Mouse (Mus musculus): ENCODE results near the gene 6030445D17Rik. TPM values are rescaled to one million over a fixed set of nuclear protein-coding genes. Genes with fewer than 3 reads are reported as not detected.

Gene 6030445D17Rik
- polyA plus RNA-seq (2014; fragmentation: Nextera tagmentation; extraction: Ambion mirVana), result 0.16 and 0.54 TPM in 2 replicates

DNA sequence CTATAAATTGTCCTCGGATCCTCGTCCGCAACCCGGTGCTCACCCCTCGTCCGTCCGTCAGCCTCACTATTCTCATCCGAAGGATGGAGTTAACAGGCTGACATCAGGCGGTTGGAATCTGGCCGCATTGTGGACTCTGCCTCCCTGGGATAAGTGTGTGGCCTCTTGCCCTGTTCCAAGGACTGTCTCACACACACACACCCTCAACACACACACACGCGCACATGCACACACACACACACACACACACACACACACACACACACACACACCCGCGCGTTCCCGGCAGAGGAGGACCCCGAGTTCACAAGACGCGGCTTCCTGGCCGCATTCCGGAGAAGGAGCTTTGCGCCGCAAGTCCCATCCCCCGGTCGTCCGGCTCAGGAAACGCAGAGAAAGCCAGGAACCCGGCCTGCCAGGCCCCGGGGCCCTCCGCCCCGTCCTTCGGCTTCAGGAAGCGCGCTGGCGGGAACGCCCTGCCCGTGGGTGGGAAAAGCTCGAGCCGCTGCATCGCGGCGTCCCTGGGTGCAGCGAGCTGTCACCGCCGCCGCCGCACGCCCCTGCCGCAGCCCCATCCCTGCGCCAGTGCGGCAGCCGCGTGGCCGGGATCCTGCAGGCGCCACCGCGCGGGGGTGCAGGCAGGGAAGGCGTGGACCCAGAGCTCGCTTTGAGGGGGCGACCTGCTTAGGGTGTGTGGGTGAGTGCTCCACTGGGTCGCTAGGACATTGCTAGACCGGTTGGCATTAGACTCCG, at the start of gene 6030445D17Rik:
TSS of gene 6030445D17Rik (plus strand) at position 165 of the 753 bp plus-strand sequence.
- H3K4me1 ChIP-seq (ENCODE audit: control insufficient read depth, insufficient read depth, low read length), result peaks cover 5% of the 10 kb centered on the region; the same call in 1 of the 2 replicates
- peak within 1 kb of the TSS; percentile 92 for H3K4me2 ChIP-seq (replicated peaks; ENCODE audit: low read depth, low read length)
- peak within 1 kb of the TSS; percentile 52; the same call in 1 of the 2 replicates for H3K27ac ChIP-seq (ENCODE audit: low read depth, low read length)
- H3K9me3 ChIP-seq (ENCODE audit: control insufficient read depth, low read length), result no peaks in the 10 kb centered on the region
- peaks cover 5% of the 10 kb centered on the region; the same call in 1 of the 2 replicates for H3K27me3 ChIP-seq (ENCODE audit: control insufficient read depth, insufficient read depth, low read length)
- peak; percentile 78 for ATAC-seq (ENCODE audit: low FRiP score, low TSS enrichment)
- H3K4me3 ChIP-seq (ENCODE audit: low read length), result peak within 1 kb of the TSS; percentile 55
- H3K9ac ChIP-seq (ENCODE audit: low read depth, low read length), result peak within 1 kb of the TSS; percentile 72
- H3K36me3 ChIP-seq (ENCODE audit: control insufficient read depth, insufficient read depth, low read length), result no peaks in the 10 kb centered on the region
- under 1% methylated on average over 64 of the region's 64 CpGs for WGBS

DNA sequence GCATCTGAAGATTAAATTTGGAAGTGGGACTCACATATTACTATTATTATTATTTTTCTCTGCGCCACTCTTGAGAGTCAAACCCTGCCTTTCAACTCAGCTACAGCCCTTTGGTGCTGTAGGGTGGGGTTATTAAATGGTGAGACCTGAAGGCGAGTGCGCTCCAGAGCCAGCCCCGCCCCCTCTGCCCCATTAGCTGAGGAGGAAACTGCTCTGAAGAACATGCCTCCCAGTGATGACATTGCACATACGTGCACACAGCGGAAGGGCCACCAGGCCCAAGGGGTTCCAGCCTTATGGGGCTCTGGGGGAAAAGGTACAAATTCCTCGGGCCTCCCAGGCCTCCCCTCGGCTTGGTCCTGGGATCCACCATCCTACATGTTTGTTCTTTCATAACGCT, 46.6 kb upstream of the 6030445D17Rik start:
- Histone ChIP-seq H3K9me3 (ENCODE audit: control insufficient read depth, low read length) (no peaks in the 10 kb centered on the region), H3K4me2 (replicated peaks; ENCODE audit: low read depth, low read length) (no peak overlapping the region), H3K36me3 (ENCODE audit: control insufficient read depth, insufficient read depth, low read length) (no peaks in the 10 kb centered on the region), H3K4me1 (ENCODE audit: control insufficient read depth, insufficient read depth, low read length) (peaks cover 6% of the 10 kb centered on the region; the same call in 1 of the 2 replicates), H3K27ac (ENCODE audit: low read depth, low read length) (no peak overlapping the region), H3K9ac (ENCODE audit: low read depth, low read length) (no peak overlapping the region), H3K27me3 (ENCODE audit: control insufficient read depth, insufficient read depth, low read length) (no peaks in the 10 kb centered on the region), H3K4me3 (ENCODE audit: low read length) (no peak overlapping the region)
- WGBS, result 80% methylated on average over 9 of the region's 9 CpGs
- ATAC-seq (ENCODE audit: low FRiP score, low TSS enrichment), result no peak

- no peak overlapping the region for H3K27ac ChIP-seq (ENCODE audit: low read depth, low read length)
- no peak overlapping the region for H3K4me3 ChIP-seq (ENCODE audit: low read length)
- no peaks in the 10 kb centered on the region for H3K36me3 ChIP-seq (ENCODE audit: control insufficient read depth, insufficient read depth, low read length)
- 17% methylated on average over 11 of the region's 11 CpGs for WGBS
- H3K27me3 ChIP-seq (ENCODE audit: control insufficient read depth, insufficient read depth, low read length), result peaks cover 14% of the 10 kb centered on the region
- ATAC-seq (ENCODE audit: low FRiP score, low TSS enrichment), result peak; percentile 40; the same call in 1 of the 2 replicates
- H3K4me1 ChIP-seq (ENCODE audit: control insufficient read depth, insufficient read depth, low read length), result peaks cover 10% of the 10 kb centered on the region
- no peaks in the 10 kb centered on the region for H3K9me3 ChIP-seq (ENCODE audit: control insufficient read depth, low read length)
- no peak overlapping the region for H3K9ac ChIP-seq (ENCODE audit: low read depth, low read length)
- no peak overlapping the region for H3K4me2 ChIP-seq (replicated peaks; ENCODE audit: low read depth, low read length)
Measured at GRCm38 (mm10) chr4:136418962-136419361, 43.1 kb upstream of the 6030445D17Rik start.

- no peak overlapping the region for H3K27ac ChIP-seq (ENCODE audit: low read depth, low read length)
- H3K9me3 ChIP-seq (ENCODE audit: control insufficient read depth, low read length), result no peaks in the 10 kb centered on the region
- H3K4me1 ChIP-seq (ENCODE audit: control insufficient read depth, insufficient read depth, low read length), result peaks cover 10% of the 10 kb centered on the region
- 51% methylated on average over 6 of the region's 6 CpGs for WGBS
- H3K36me3 ChIP-seq (ENCODE audit: control insufficient read depth, insufficient read depth, low read length), result no peaks in the 10 kb centered on the region
- no peak overlapping the region for H3K4me3 ChIP-seq (ENCODE audit: low read length)
- no peak overlapping the region for H3K9ac ChIP-seq (ENCODE audit: low read depth, low read length)
- ATAC-seq (ENCODE audit: low FRiP score, low TSS enrichment), result no peak
- no peak overlapping the region for H3K4me2 ChIP-seq (replicated peaks; ENCODE audit: low read depth, low read length)
- H3K27me3 ChIP-seq (ENCODE audit: control insufficient read depth, insufficient read depth, low read length), result peaks cover 18% of the 10 kb centered on the region
Measured at GRCm38 (mm10) chr4:136419386-136419785, 42.7 kb upstream of the 6030445D17Rik start.

- WGBS, result 71% methylated on average over 9 of the region's 9 CpGs
- H3K36me3 ChIP-seq (ENCODE audit: control insufficient read depth, insufficient read depth, low read length), result no peaks in the 10 kb centered on the region
- H3K4me3 ChIP-seq (ENCODE audit: low read length), result peak within 1 kb of the TSS; percentile 54
- peaks cover 10% of the 10 kb centered on the region for H3K4me1 ChIP-seq (ENCODE audit: control insufficient read depth, insufficient read depth, low read length)
- no peaks in the 10 kb centered on the region for H3K9me3 ChIP-seq (ENCODE audit: control insufficient read depth, low read length)
- peak within 1 kb of the TSS; percentile 55 for H3K9ac ChIP-seq (ENCODE audit: low read depth, low read length)
- H3K27ac ChIP-seq (ENCODE audit: low read depth, low read length), result no peak within 1 kb of the TSS
- H3K4me2 ChIP-seq (replicated peaks; ENCODE audit: low read depth, low read length), result peak within 1 kb of the TSS; percentile 97
- peaks cover 30% of the 10 kb centered on the region for H3K27me3 ChIP-seq (ENCODE audit: control insufficient read depth, insufficient read depth, low read length)
- no peak for ATAC-seq (ENCODE audit: low FRiP score, low TSS enrichment)
Measured at GRCm38 (mm10) chr4:136423224-136423623, 38.8 kb upstream of the 6030445D17Rik start, which contains the start of gene Htr1d. Gene Htr1d, plus strand, starts transcription at chr4:136423524.

- H3K36me3 ChIP-seq (ENCODE audit: control insufficient read depth, insufficient read depth, low read length), result no peaks in the 10 kb centered on the region
- H3K9ac ChIP-seq (ENCODE audit: low read depth, low read length), result peak overlapping the region; percentile 55
- 1% methylated on average over 68 of the region's 70 CpGs for WGBS
- H3K9me3 ChIP-seq (ENCODE audit: control insufficient read depth, low read length), result no peaks in the 10 kb centered on the region
- H3K27me3 ChIP-seq (ENCODE audit: control insufficient read depth, insufficient read depth, low read length), result peaks cover 30% of the 10 kb centered on the region
- ATAC-seq (ENCODE audit: low FRiP score, low TSS enrichment), result peak; percentile 55
- peak overlapping the region; percentile 54 for H3K4me3 ChIP-seq (ENCODE audit: low read length)
- H3K4me2 ChIP-seq (replicated peaks; ENCODE audit: low read depth, low read length), result peak overlapping the region; percentile 97
- peaks cover 5% of the 10 kb centered on the region; the same call in 1 of the 2 replicates for H3K4me1 ChIP-seq (ENCODE audit: control insufficient read depth, insufficient read depth, low read length)
- no peak overlapping the region for H3K27ac ChIP-seq (ENCODE audit: low read depth, low read length)
Measured at GRCm38 (mm10) chr4:136424120-136424999, 37.7 kb upstream of the 6030445D17Rik start.

- WGBS, result 2% methylated on average over 15 of the region's 15 CpGs
- peaks cover 30% of the 10 kb centered on the region for H3K27me3 ChIP-seq (ENCODE audit: control insufficient read depth, insufficient read depth, low read length)
Measured at GRCm38 (mm10) chr4:136425000-136425288, 37.1 kb upstream of the 6030445D17Rik start.

GRCm38 (mm10) chr4:136430609-136431375, 31.3 kb upstream of the 6030445D17Rik start:
- Histone ChIP-seq H3K4me2 (replicated peaks; ENCODE audit: low read depth, low read length) (no peak overlapping the region), H3K36me3 (ENCODE audit: control insufficient read depth, insufficient read depth, low read length) (no peaks in the 10 kb centered on the region), H3K27me3 (ENCODE audit: control insufficient read depth, insufficient read depth, low read length) (no peaks in the 10 kb centered on the region; the same call in 1 of the 2 replicates), H3K9ac (ENCODE audit: low read depth, low read length) (no peak overlapping the region), H3K27ac (ENCODE audit: low read depth, low read length) (no peak overlapping the region), H3K9me3 (ENCODE audit: control insufficient read depth, low read length) (no peaks in the 10 kb centered on the region), H3K4me1 (ENCODE audit: control insufficient read depth, insufficient read depth, low read length) (no peaks in the 10 kb centered on the region), H3K4me3 (ENCODE audit: low read length) (no peak overlapping the region)
- peak; percentile 54; the same call in 1 of the 2 replicates for ATAC-seq (ENCODE audit: low FRiP score, low TSS enrichment)
- 46% methylated on average over 11 of the region's 11 CpGs for WGBS

More at GRCm38 (mm10) chr4:136425000-136425288, 37.1 kb upstream of the 6030445D17Rik start:
- H3K9ac ChIP-seq (ENCODE audit: low read depth, low read length), result peak overlapping the region; percentile 55; the same call in 1 of the 2 replicates
- peak overlapping the region; percentile 97 for H3K4me2 ChIP-seq (replicated peaks; ENCODE audit: low read depth, low read length)
- peaks cover 5% of the 10 kb centered on the region; the same call in 1 of the 2 replicates for H3K4me1 ChIP-seq (ENCODE audit: control insufficient read depth, insufficient read depth, low read length)
- H3K4me3 ChIP-seq (ENCODE audit: low read length), result peak overlapping the region; percentile 54
- no peaks in the 10 kb centered on the region for H3K9me3 ChIP-seq (ENCODE audit: control insufficient read depth, low read length)
- peak; percentile 28 for ATAC-seq (ENCODE audit: low FRiP score, low TSS enrichment)
- H3K27ac ChIP-seq (ENCODE audit: low read depth, low read length), result no peak overlapping the region
- H3K36me3 ChIP-seq (ENCODE audit: control insufficient read depth, insufficient read depth, low read length), result no peaks in the 10 kb centered on the region

All from kidney, embryonic 14.5 days (tissue).